ENCODE assay signal across 9 mouse cellular contexts in the genomic region with DNA sequence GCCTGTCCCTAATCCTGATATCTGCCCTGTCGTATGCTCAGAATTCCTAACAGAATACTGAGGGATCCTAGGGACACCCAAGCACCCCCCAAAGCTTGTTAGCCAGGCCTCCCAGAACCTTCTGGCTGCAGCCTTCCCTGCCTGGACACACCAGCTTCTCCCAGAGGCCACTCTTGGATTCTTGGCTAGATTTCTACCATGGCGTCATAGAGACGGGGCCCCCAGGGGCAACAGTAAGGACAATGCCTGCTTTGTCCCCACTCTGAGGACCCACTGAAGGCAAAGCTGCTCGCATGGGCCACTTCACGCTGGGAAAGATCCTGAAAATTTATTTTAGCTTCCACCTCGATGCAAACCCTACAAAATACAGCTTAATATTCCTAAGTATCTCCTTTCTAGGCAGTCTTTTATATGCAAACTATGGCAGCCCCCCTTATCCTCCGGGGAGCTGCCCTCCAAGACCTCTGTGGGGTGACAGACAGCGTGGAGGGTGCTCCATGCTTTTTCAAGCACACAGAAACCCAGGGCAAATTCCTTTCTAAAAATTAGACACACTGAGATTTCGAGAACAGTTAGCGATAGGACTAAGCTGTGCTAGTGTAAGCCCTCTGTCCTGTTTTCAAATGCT. TPM values are rescaled to one million over a fixed set of nuclear protein-coding genes. Genes with fewer than 3 reads are reported as not detected.
DNase-seq lines count a peak whose midpoint lies in the region; ATAC-seq and TF ChIP-seq lines count a peak whose summit lies in the region.
"Had no signal": no experiment of that assay in that cellular context is flagged by ENCODE, and none has a peak within 500 bp of the region (broad histone marks: within the 10 kb centered on the region; RNA-seq: fewer than 3 reads in every experiment).

No protein-coding gene starts in this region.

- no peak for TF ChIP-seq CTCF in left cerebral cortex, adult 2 months (IDR thresholded peaks at IDR 0.05)
- TF ChIP-seq CTCF in midbrain, postnatal 0 days (IDR thresholded peaks at IDR 0.05): no peak

- no peak for DNase-seq in left cerebral cortex, adult 2 months (ENCODE audit: extremely low spot score in 1 of 2, low spot score in 2 of 2)
- DNase-seq in left cerebral cortex, adult 18-20 months (ENCODE audit: low spot score in 2 of 2): no peak
- DNase-seq in hindbrain, embryonic 11.5 days (ENCODE audit: low spot score): peak; percentile 49
- peak; percentile 74 for DNase-seq in midbrain, postnatal 0 days (ENCODE audit: low spot score)
- no peak for DNase-seq in liver, embryonic 11.5 days (ENCODE audit: low spot score)
- DNase-seq in left cerebral cortex, postnatal 14 days (ENCODE audit: low spot score in 2 of 2): no peak

- 14% methylated on average over 10 of the region's 10 CpGs for WGBS in forebrain, embryonic 13.5 days
- WGBS in hindbrain, embryonic 11.5 days: 32% methylated on average over 10 of the region's 10 CpGs
- WGBS in midbrain, postnatal 0 days: 23% methylated on average over 10 of the region's 10 CpGs
- WGBS in liver, embryonic 12.5 days (ENCODE audit: insufficient replicate concordance): 79% methylated on average over 10 of the region's 10 CpGs
- WGBS in liver, embryonic 11.5 days: 84% methylated on average over 10 of the region's 10 CpGs

- no peak overlapping the region; the same call in 1 of the 2 replicates for H3K4me2 ChIP-seq in forebrain, embryonic 13.5 days
- H3K4me2 ChIP-seq in hindbrain, embryonic 11.5 days (replicated peaks; ENCODE audit: low read depth, low read length): no peak overlapping the region
- H3K4me2 ChIP-seq in midbrain, postnatal 0 days (ENCODE audit: low read depth, low read length, poor library complexity, severe bottlenecking): no peak overlapping the region
- no peak overlapping the region for H3K4me2 ChIP-seq in liver, embryonic 12.5 days
- no peak overlapping the region for H3K4me2 ChIP-seq in liver, embryonic 11.5 days

- H3K4me1 ChIP-seq in forebrain, embryonic 13.5 days: peaks cover 45% of the 10 kb centered on the region
- peaks cover 8% of the 10 kb centered on the region for H3K4me1 ChIP-seq in hindbrain, embryonic 11.5 days (replicated peaks; ENCODE audit: control insufficient read depth, insufficient read depth, low read length)
- peaks cover 2% of the 10 kb centered on the region; the same call in 1 of the 2 replicates for H3K4me1 ChIP-seq in midbrain, postnatal 0 days (ENCODE audit: insufficient read depth, low read length)
- H3K4me1 ChIP-seq in liver, embryonic 12.5 days: peaks cover 72% of the 10 kb centered on the region
- H3K4me1 ChIP-seq in liver, embryonic 11.5 days (replicated peaks; ENCODE audit: control insufficient read depth, insufficient read depth, low read length): peaks cover 32% of the 10 kb centered on the region

- H3K4me3 ChIP-seq in left cerebral cortex, adult 2 months: no peak overlapping the region
- H3K4me3 ChIP-seq in forebrain, embryonic 13.5 days: no peak overlapping the region
- H3K4me3 ChIP-seq in hindbrain, embryonic 11.5 days (ENCODE audit: low read depth, low read length): no peak overlapping the region
- H3K4me3 ChIP-seq in midbrain, postnatal 0 days (ENCODE audit: low read depth, low read length): no peak overlapping the region
- H3K4me3 ChIP-seq in liver, embryonic 12.5 days: no peak overlapping the region
- H3K4me3 ChIP-seq in liver, embryonic 11.5 days (ENCODE audit: low read depth, low read length): no peak overlapping the region

- peak overlapping the region; percentile 71 for H3K27ac ChIP-seq in left cerebral cortex, adult 2 months
- peak overlapping the region; percentile 80 for H3K27ac ChIP-seq in forebrain, embryonic 13.5 days
- peak overlapping the region; percentile 67 for H3K27ac ChIP-seq in hindbrain, embryonic 11.5 days (ENCODE audit: low read depth, low read length)
- H3K27ac ChIP-seq in midbrain, postnatal 0 days (ENCODE audit: low read depth, low read length): peak overlapping the region; percentile 38
- no peak overlapping the region for H3K27ac ChIP-seq in liver, embryonic 12.5 days
- no peak overlapping the region for H3K27ac ChIP-seq in liver, embryonic 11.5 days (ENCODE audit: low read depth, low read length)
- H3K27ac ChIP-seq: macrophage had no signal

- intact Hi-C loops in left cerebral cortex, adult 2 months (cut with DNase I): no loop called here
- intact Hi-C loops in left cerebral cortex, postnatal 14 days (cut with DNase I): no loop called here

- no peak overlapping the region for H3K9ac ChIP-seq in forebrain, embryonic 13.5 days
- H3K9ac ChIP-seq in hindbrain, embryonic 11.5 days (ENCODE audit: low read depth, low read length): 0 out of 2 replicates have a peak overlapping the region, but pooled peaks have one; percentile 23
- no peak overlapping the region for H3K9ac ChIP-seq in midbrain, postnatal 0 days (replicated peaks; ENCODE audit: low read length, poor library complexity, severe bottlenecking)
- H3K9ac ChIP-seq in liver, embryonic 12.5 days: no peak overlapping the region
- H3K9ac ChIP-seq in liver, embryonic 11.5 days (ENCODE audit: low read depth, low read length): no peak overlapping the region

- 0 out of 2 replicates have a peak, but pooled peaks cover 4% of the 10 kb centered on the region for H3K36me3 ChIP-seq in forebrain, embryonic 13.5 days (ENCODE audit: poor library complexity, severe bottlenecking)
- no peaks in the 10 kb centered on the region for H3K36me3 ChIP-seq in hindbrain, embryonic 11.5 days (ENCODE audit: control insufficient read depth, insufficient read depth, low read length)
- 0 out of 2 replicates have a peak, but pooled peaks cover 2% of the 10 kb centered on the region for H3K36me3 ChIP-seq in midbrain, postnatal 0 days (ENCODE audit: insufficient read depth, low read length)
- H3K36me3 ChIP-seq in liver, embryonic 12.5 days: peaks cover 12% of the 10 kb centered on the region; the same call in 1 of the 2 replicates
- no peaks in the 10 kb centered on the region for H3K36me3 ChIP-seq in liver, embryonic 11.5 days (ENCODE audit: control insufficient read depth, insufficient read depth, low read length)

- ATAC-seq in forebrain, embryonic 13.5 days: peak; percentile 84
- peak; percentile 51; the same call in 1 of the 2 replicates for ATAC-seq in hindbrain, embryonic 11.5 days (ENCODE audit: low FRiP score)
- no peak for ATAC-seq in midbrain, postnatal 0 days (ENCODE audit: low FRiP score)
- ATAC-seq in liver, embryonic 12.5 days: no peak
- ATAC-seq in liver, embryonic 11.5 days (replicated peaks; ENCODE audit: low FRiP score): no peak

- H3K9me3 ChIP-seq in forebrain, embryonic 13.5 days (replicated peaks): no peaks in the 10 kb centered on the region
- no peaks in the 10 kb centered on the region for H3K9me3 ChIP-seq in hindbrain, embryonic 11.5 days (ENCODE audit: control insufficient read depth, low read length)
- H3K9me3 ChIP-seq in midbrain, postnatal 0 days (ENCODE audit: low read length): no peaks in the 10 kb centered on the region
- no peaks in the 10 kb centered on the region for H3K9me3 ChIP-seq in liver, embryonic 12.5 days (replicated peaks)
- no peaks in the 10 kb centered on the region for H3K9me3 ChIP-seq in liver, embryonic 11.5 days (ENCODE audit: control insufficient read depth, low read length)

- no peaks in the 10 kb centered on the region for H3K27me3 ChIP-seq in forebrain, embryonic 13.5 days
- H3K27me3 ChIP-seq in hindbrain, embryonic 11.5 days (ENCODE audit: control insufficient read depth, insufficient read depth, low read length): no peaks in the 10 kb centered on the region
- H3K27me3 ChIP-seq in midbrain, postnatal 0 days (ENCODE audit: insufficient read depth, low read length): no peaks in the 10 kb centered on the region
- no peaks in the 10 kb centered on the region for H3K27me3 ChIP-seq in liver, embryonic 12.5 days (replicated peaks)
- H3K27me3 ChIP-seq in liver, embryonic 11.5 days (replicated peaks; ENCODE audit: control insufficient read depth, insufficient read depth, low read length): no peaks in the 10 kb centered on the region

RNA-seq across cellular contexts. Expression of a gene that starts 32.2 kb away (rescaled TPM):
- 10 to 100 TPM; 69.0 to 83.6 TPM for total RNA-seq in left cerebral cortex, adult 2 months (2021)
- 10 to 100 TPM; 65.8 to 71.3 TPM for total RNA-seq in left cerebral cortex, adult 18-20 months (2021)
- polyA plus RNA-seq in forebrain, embryonic 13.5 days (2015; fragmentation: Nextera tagmentation; extraction: Ambion mirVana): 10.8 TPM in 2 replicates
- polyA plus RNA-seq in hindbrain, embryonic 11.5 days (2014; fragmentation: Nextera tagmentation; extraction: Ambion mirVana): 3.9 and 5.2 TPM in 2 replicates
- total RNA-seq in midbrain, postnatal 0 days (2014; rRNA removed): 19.3 and 19.8 TPM in 2 replicates
- 13.6 and 13.7 TPM in 2 replicates for polyA plus RNA-seq in midbrain, postnatal 0 days (2015; fragmentation: Nextera tagmentation; extraction: Ambion mirVana)
- polyA plus RNA-seq in liver, embryonic 12.5 days (2016; fragmentation: Nextera tagmentation; extraction: Ambion mirVana): 10.8 TPM in 2 replicates
- polyA plus RNA-seq in liver, embryonic 11.5 days (2014; fragmentation: Nextera tagmentation; extraction: Ambion mirVana): 18.6 and 21.7 TPM in 2 replicates
- 100 to 1,000 TPM in 1 of 2 experiments, 10 to 100 TPM in 1; 93.1 to 112 TPM for total RNA-seq in left cerebral cortex, postnatal 14 days (2021)

Comparison
In these comparisons a context has a peak if more than half of its experiments do, and no peak if none do; other contexts are left out.
1. DNase-seq: peak in hindbrain, embryonic 11.5 days (single experiment) and midbrain, postnatal 0 days (single experiment); none in left cerebral cortex, adult 2 months (0 of 2), left cerebral cortex, adult 18-20 months (0 of 2), liver, embryonic 11.5 days (single experiment) and left cerebral cortex, postnatal 14 days (0 of 2).
2. H3K27ac ChIP-seq: peak in left cerebral cortex, adult 2 months (single experiment), forebrain, embryonic 13.5 days (single experiment), hindbrain, embryonic 11.5 days (single experiment) and midbrain, postnatal 0 days (single experiment); none in liver, embryonic 12.5 days (single experiment) and liver, embryonic 11.5 days (single experiment).
3. ATAC-seq: peak in forebrain, embryonic 13.5 days (single experiment) and hindbrain, embryonic 11.5 days (single experiment); none in midbrain, postnatal 0 days (single experiment), liver, embryonic 12.5 days (single experiment) and liver, embryonic 11.5 days (single experiment).